19 mouse cellular contexts compared by ENCODE assay signal in the genomic region with DNA sequence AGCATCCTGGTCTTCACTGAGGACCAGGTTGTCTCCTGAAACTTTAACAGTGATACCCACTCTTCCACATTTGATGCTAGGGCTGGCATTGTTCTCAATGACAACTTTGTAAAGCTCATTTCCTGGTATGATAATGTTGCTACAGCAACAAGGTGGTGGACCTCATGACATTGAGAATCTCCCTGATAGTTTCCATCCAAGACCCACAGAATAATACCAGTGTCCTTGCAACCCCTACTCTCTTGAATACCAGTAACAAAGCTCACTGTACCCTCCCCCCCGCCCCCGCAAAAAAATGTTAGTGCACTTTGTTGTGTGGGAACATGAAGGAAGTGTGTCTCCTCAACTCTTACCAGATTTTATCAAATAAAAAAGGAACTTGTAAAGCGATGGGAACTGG.
"Had no signal": no experiment of that assay in that cellular context is flagged by ENCODE, and none has a peak within 500 bp of the region (broad histone marks: within the 10 kb centered on the region; RNA-seq: fewer than 3 reads in every experiment).

No protein-coding gene starts in this region.

- H3K36me3 ChIP-seq: liver, embryonic 15.5 days; lung, embryonic 15.5 days; midbrain, embryonic 12.5 days; neural tube, embryonic 12.5 days; stomach, embryonic 15.5 days had no signal

- DNase-seq: liver, postnatal 0 days; lung, adult 2 months; lung, postnatal 14 days; lung, postnatal 36 days; midbrain, embryonic 14.5 days; right cerebral cortex, postnatal 14 days; thymus, adult 18-20 months; thymus, postnatal 14 days; thymus, postnatal 36 days had no signal

- H3K4me3 ChIP-seq: liver, embryonic 15.5 days; lung, embryonic 15.5 days; megakaryocyte, embryonic 14.5 days; midbrain, embryonic 12.5 days; myocyte; neural tube, embryonic 12.5 days; stomach, embryonic 15.5 days had no signal

- H3K27me3 ChIP-seq: liver, embryonic 15.5 days; lung, embryonic 15.5 days; midbrain, embryonic 12.5 days; neural tube, embryonic 12.5 days; stomach, embryonic 15.5 days had no signal

- H3K4me1 ChIP-seq: liver, embryonic 15.5 days; lung, embryonic 15.5 days; midbrain, embryonic 12.5 days; neural tube, embryonic 12.5 days; stomach, embryonic 15.5 days had no signal

- H3K9ac ChIP-seq: liver, embryonic 15.5 days; liver, postnatal 0 days; lung, embryonic 15.5 days; midbrain, embryonic 12.5 days; neural tube, embryonic 12.5 days; stomach, embryonic 15.5 days had no signal

- H3K27ac ChIP-seq: liver, embryonic 15.5 days; lung, embryonic 15.5 days; macrophage; midbrain, embryonic 12.5 days; neural tube, embryonic 12.5 days; stomach, embryonic 15.5 days had no signal

- ATAC-seq: liver, postnatal 0 days; lung, postnatal 0 days; midbrain, embryonic 16.5 days had no signal

- H3K4me2 ChIP-seq: liver, embryonic 15.5 days; lung, embryonic 15.5 days; midbrain, embryonic 12.5 days; neural tube, embryonic 12.5 days; stomach, embryonic 15.5 days had no signal

- H3K9me3 ChIP-seq: liver, embryonic 15.5 days; lung, embryonic 15.5 days; midbrain, embryonic 12.5 days; neural tube, embryonic 12.5 days; stomach, embryonic 15.5 days had no signal
